Mouse (Mus musculus): ENCODE results near the gene Gm20388.

The Gm20388 gene

DNA sequence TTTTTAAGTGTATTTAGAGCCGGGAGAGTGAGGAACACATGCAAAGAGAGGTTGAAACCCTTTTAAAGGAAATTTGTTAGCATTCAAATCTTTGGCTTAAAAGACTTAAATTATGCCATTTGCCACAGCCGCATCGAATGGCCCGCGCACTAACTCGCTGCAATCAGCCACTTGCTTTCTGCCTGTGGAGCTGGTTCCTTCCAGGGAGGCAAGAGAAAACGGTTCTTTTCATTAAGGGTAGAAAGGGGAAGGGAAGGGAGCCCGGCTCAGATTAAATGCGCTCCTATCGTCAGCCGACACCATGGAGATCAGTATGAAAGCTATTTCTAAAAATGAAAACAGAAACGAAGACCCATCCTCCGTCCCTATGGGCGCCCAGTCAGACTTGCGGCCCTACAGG lies 973.2 kb downstream of the Gm20388 start:
- DNase-seq (ENCODE audit: extremely low spot score, low read depth, low spot score), result no peak

DNA sequence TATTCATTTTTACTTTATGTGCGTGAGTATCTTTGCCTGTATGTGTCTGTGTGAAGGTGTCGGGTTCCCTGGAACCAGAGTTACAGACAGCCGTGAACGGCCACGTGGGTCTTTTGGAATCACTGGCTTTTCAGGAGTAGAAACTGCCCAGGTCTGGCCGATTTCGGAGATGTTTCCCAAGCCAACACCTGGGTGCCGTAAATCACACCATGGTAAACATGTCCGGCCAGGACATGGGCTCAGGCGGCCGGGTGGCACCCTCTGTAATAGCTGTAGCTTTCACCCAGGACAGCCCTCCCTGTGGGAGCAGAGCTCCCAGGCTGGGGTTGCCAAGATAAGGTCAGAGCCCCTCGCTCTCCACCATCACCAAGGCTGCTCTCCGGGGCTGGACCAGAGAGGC lies 974.2 kb downstream of the Gm20388 start:
- DNase-seq (ENCODE audit: extremely low spot score, low read depth, low spot score), result no peak

- no peak for DNase-seq (ENCODE audit: extremely low spot score, low read depth, low spot score)
Observed at GRCm38 (mm10) chr8:120887254-120887653, 976.6 kb downstream of the Gm20388 start.

- DNase-seq (ENCODE audit: extremely low spot score, low read depth, low spot score), result no peak
Observed at GRCm38 (mm10) chr8:120888005-120888404, 977.4 kb downstream of the Gm20388 start.

DNA sequence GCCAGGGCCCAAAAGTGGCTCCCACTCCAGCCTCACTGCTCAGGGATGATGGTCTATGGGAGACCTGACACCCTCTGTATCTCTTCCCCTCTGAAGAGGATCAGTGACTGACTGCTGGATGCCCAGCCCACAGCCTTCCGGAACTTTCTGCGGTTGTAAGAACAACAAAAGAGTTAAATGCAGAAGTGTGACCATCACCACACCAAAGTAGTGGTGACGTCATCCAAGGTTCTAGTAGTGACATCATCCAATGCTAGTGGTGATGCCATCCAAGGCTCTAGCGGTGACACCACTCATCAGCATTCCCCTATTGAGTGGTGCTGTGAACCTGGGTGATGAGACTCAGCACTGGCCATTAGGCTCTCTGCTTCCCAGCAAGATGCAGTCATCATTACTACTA lies 978.5 kb downstream of the Gm20388 start:
- no peak for DNase-seq (ENCODE audit: extremely low spot score, low read depth, low spot score)

DNA sequence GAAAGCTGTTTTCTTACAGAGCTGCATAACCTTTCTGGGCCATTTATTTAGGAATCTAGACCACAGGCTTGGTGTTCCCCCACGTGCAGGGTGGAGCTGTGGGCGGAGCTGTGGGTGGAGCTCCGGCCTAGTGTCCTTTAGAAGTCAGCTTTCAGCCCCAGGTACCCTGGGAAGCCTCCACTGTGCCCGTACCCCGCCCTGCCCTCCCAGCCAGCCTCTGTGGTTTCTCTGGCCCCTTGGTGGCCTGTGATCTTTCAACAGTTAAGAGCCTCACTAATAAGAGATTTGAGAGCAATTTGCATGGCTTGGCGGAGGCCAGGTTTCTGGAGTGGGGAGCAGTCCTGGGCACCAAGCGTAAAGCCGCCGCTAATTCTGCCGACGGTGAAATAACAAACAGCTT lies 979.4 kb downstream of the Gm20388 start:
- no peak for DNase-seq (ENCODE audit: extremely low spot score, low read depth, low spot score)

- no peak for DNase-seq (ENCODE audit: extremely low spot score, low read depth, low spot score)
Observed at GRCm38 (mm10) chr8:120895009-120895408, 984.4 kb downstream of the Gm20388 start.

DNA sequence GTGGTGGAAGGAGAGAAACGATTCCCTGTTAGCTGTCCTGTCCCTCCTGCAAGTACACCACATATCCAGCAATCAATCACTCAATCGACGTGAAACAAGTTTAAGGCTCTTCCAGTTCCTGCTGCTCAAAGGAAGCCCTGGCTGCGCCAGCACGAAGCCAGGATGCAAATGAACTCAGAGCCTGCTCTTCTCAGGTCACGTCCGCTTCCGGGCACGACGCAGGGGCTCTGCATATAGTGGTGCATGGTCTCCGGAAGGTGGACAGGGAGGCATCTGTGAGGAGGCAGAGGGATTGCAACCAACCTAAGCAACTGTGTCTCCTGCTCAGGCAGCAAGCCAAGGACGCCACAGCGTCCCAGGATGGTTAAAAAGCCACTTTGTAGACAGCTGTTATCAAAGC lies 985.0 kb downstream of the Gm20388 start:
- DNase-seq (ENCODE audit: extremely low spot score, low read depth, low spot score), result no peak

- DNase-seq (ENCODE audit: extremely low spot score, low read depth, low spot score), result no peak
Observed at GRCm38 (mm10) chr8:120896203-120896602, 985.6 kb downstream of the Gm20388 start.

GRCm38 (mm10) chr8:120898008-120898407 lies 987.4 kb downstream of the Gm20388 start:
- no peak for DNase-seq (ENCODE audit: extremely low spot score, low read depth, low spot score)

DNA sequence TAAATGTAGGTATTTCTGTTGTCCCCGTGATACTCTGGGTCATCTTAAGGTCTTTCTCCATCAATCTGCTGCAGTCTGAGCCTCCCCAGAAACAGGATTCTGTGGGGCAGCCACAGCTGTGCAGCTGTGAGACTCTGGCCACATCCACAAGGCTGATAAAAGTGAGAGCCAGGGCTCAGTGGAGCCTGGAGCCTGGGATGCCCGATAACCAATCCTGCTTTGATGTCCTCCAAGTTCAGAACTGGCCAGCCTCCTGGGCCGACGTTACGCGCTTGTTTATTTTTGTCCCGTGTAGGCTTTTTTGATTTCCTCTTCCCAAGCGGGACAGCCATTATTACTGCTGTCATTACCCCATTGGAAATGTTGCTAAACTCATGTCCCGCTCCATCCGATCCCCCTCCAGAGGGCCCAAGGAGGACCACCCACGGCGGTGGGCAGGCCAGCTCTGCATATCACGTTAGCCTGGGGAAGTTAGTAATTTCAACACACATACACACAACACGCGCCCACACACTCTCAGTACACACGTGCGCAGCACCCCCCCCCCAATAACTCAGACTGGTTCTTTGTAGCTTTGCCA lies 988.3 kb downstream of the Gm20388 start:
- DNase-seq (ENCODE audit: extremely low spot score, low read depth, low spot score), result no peak

DNA sequence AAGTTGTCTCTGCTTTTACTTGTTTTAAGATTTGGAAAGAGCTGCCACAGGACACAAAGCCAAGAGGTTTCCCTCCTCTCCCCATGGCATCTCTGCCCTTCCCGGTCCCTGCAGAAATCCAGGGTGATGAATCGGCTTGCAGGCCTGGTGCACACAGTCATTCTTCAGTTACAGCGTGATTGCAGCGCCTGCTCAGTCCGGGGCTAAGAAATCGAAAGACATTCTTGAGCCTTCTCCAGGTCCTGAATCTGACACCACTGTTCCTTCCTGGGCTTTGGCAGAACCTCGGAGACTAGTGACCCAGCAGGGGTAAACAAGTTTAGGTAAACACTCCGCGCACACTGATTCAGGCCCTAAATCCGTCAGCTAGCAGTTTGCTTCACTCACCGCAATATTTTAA lies 991.7 kb downstream of the Gm20388 start:
- no peak for DNase-seq (ENCODE audit: extremely low spot score, low read depth, low spot score)

DNA sequence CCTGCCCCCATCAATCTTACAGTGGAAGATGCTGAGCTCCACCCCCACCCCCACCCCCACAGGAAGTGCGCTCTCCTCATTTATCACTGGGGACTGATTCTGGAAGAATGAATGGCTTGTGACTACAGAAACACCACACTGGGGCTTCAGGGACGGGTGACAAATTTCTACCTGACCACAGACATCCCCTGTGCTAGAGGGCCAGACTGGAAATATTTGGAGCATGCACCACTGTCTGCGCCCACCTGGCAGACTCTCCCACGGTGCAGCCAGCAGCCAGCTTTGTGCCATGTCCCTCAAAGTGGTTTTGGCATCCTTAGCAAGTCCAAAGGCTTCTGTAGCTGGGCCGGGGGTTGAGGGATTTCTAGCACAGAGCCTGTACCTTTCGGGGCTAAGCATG lies 997.0 kb downstream of the Gm20388 start:
- DNase-seq (ENCODE audit: extremely low spot score, low read depth, low spot score), result no peak

DNA sequence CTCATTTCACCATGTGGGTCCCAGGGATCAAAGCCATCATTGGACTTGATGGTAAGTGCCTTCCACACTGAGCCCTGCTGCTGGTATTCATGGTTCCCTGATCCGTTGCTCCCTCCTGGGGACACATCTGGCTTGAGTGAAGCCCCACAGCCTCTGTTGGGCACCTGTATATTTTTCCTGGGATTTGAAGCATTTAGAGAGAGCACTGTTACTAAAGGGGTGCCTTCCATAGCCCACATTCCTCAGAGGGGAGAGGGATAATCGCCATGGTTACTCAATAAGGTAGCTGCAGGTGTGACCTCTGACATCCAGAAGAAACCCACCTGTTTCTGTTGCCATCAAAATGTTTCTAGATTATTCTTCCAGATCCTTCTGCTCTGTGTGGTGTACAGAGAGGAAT lies 1000.3 kb downstream of the Gm20388 start:
- no peak for DNase-seq (ENCODE audit: extremely low spot score, low read depth, low spot score)

DNA sequence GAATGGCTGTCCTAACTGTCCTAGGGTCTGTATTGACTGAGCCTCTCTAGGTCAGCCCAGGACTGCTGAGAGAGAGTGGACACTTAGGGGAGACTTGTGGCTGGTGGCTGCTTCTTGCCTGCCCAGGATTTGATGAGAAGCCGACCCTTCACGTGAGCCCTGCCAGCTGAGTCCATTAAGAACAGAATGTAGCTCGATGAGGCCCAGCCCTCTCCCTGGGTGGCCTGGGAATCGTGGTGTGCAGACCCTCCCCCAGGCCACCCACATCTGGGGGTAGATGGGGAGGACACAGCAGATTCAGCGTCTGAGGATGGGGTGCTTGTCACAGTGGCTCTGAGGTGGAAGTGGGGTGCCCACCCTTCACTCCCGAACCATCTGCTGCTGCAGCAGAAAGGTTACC lies 1001.8 kb downstream of the Gm20388 start:
- DNase-seq (ENCODE audit: extremely low spot score, low read depth, low spot score), result no peak

GRCm38 (mm10) chr8:120916831-120917435 lies 1006.3 kb downstream of the Gm20388 start:
- no peak for DNase-seq (ENCODE audit: extremely low spot score, low read depth, low spot score)

DNA sequence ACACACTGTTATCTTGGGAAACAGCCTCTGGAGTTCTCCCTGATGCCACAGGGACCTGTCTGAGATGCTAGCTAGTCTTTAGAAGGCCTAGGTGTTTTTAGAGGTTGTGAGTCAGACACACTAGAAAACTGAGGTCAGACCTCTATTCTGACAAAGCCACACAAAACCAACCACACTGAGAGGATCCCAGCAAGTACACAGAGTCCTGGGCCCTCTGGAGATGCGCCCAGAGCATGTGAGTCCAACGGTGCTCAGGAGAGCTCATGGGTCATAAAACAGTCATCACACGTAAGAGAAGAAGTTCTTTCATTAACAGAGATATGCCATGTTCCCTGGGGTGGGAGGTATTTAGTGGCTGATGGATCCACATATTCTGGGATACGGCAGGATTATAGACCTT lies 1009.9 kb downstream of the Gm20388 start:
- no peak for DNase-seq (ENCODE audit: extremely low spot score, low read depth, low spot score)

DNA sequence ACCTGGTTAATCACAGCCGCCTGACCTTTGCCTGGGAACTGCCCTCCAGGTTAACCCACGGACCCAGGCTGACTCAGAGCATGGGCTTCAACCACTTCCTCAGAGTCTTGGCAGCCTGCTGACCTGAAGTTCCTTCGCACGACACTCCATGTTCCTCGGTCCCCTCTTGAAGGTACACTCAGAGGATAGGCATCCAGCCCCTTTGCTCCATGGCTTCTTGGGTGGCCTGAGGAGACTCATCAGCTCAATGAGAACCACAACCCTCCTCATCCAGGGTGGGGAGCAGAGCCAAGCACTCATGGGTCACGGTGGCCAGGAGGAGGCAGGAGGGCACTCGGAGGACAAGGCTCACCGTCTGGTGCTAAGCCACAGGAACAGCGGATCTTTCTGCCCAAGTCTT lies 1015.6 kb downstream of the Gm20388 start:
- DNase-seq (ENCODE audit: extremely low spot score, low read depth, low spot score), result no peak

- DNase-seq (ENCODE audit: extremely low spot score, low read depth, low spot score), result no peak
Observed at GRCm38 (mm10) chr8:120928082-120928481, 1017.4 kb downstream of the Gm20388 start.

GRCm38 (mm10) chr8:120934596-120934995 lies 1024.0 kb downstream of the Gm20388 start:
- no peak for DNase-seq (ENCODE audit: extremely low spot score, low read depth, low spot score)

- no peak for DNase-seq (ENCODE audit: extremely low spot score, low read depth, low spot score)
Observed at GRCm38 (mm10) chr8:120936685-120937084, 1026.0 kb downstream of the Gm20388 start.

DNA sequence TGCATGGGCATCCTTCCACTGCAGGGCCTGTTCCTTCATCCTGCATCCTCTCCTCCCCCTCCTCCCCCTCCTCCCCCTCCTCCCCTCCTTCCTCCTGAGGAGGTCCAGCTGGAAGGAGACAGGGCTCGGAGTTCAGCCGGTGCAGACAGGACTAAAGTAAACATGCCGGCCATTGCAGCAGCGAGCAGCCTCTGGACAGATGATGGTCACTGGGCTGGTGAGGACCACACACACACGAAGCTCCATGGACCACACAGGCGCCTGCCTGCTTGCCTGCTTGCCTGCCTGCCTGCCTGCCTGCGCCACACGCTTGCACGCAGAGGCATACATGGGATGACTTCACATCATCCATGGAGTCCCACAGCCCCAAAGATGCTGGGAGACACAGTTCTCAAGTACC lies 1026.8 kb downstream of the Gm20388 start:
- no peak for DNase-seq (ENCODE audit: extremely low spot score, low read depth, low spot score)

DNA sequence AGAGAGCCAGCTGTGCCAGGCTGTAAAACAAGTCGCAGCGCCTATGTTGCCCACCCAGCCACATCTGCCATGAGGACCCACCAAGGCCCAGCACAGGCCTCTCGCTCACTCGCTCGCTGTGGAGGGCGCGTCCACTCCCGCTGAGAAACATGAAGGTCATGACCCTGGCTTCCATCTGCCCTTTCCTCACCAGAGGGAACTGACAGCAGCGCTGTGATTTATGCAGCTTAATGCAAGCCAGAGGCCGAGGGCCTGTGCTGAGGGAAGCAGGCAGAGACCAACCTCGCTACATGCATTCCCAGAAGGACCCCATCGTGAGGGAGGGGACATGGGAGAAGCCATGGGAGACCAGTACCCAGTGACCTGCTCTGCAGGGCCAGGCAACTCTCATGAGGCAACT lies 1029.6 kb downstream of the Gm20388 start:
- DNase-seq (ENCODE audit: extremely low spot score, low read depth, low spot score), result no peak
